Mouse (Mus musculus) heart, embryonic 15.5 days (tissue): ENCODE data around the gene Tubd1. TPM values are rescaled to one million over a fixed set of nuclear protein-coding genes. Genes with fewer than 3 reads are reported as not detected.

ENCODE experiments used
- ATAC-seq: fragments of 200-750 bp; cut with Nextera tagmentation; replicated peaks from 2 replicates; pipeline ENCODE4 v1.8.0; 2017; ENCODE audit warnings: low read depth, moderate TSS enrichment; ENCODE audit not compliant: insufficient number of reproducible peaks, insufficient read depth, low FRiP score
- H3K27ac ChIP-seq: fragments of 300-500 bp; sonication (generic); 2 replicates; pipeline ENCODE4 v1.5.1; 2015; ENCODE audit warnings: mild to moderate bottlenecking, inconsistent platforms
- H3K27me3 ChIP-seq: fragments of 300-500 bp; sonication (generic); 2 replicates; pipeline ENCODE4 v1.6.1; 2015; ENCODE audit warnings: inconsistent platforms
- H3K36me3 ChIP-seq: fragments of 300-500 bp; sonication (generic); 2 replicates; pipeline ENCODE4 v1.6.1; 2015; ENCODE audit warnings: mild to moderate bottlenecking, inconsistent platforms
- H3K4me1 ChIP-seq: fragments of 300-500 bp; sonication (generic); replicated peaks from 2 replicates; pipeline ENCODE4 v1.6.1; 2015; ENCODE audit warnings: inconsistent platforms
- H3K4me2 ChIP-seq: fragments of 300-500 bp; sonication (generic); 2 replicates; pipeline ENCODE4 v1.6.1; 2015; ENCODE audit warnings: inconsistent platforms, mild to moderate bottlenecking, moderate library complexity
- H3K4me3 ChIP-seq: fragments of 300-500 bp; sonication (generic); 2 replicates; pipeline ENCODE4 v1.5.1; 2015; ENCODE audit warnings: mild to moderate bottlenecking, inconsistent platforms
- H3K9ac ChIP-seq: fragments of 300-500 bp; sonication (generic); 2 replicates; pipeline ENCODE4 v1.6.1; 2015; ENCODE audit warnings: mild to moderate bottlenecking, inconsistent platforms
- H3K9me3 ChIP-seq: fragments of 300-500 bp; sonication (generic); replicated peaks from 2 replicates; pipeline ENCODE4 v1.6.1; 2016; ENCODE audit warnings: inconsistent platforms
- WGBS: fragments of 180-500 bp; shearing (Covaris S2); methylation state at CpG from one replicate; pipeline ENCODE4 v1.1.7; 2015; ENCODE audit warnings: mixed read lengths; 5-methylcytosine and 5-hydroxymethylcytosine counted together
- polyA plus RNA-seq: library from polyadenylated mRNA; unstranded; fragments of >200 nt; fragmentation: Nextera tagmentation; extraction: Ambion mirVana; gene quantifications from 2 replicates; pipeline ENCODE4 v1.2.1, GENCODE M21; 2015

Gene Tubd1
- polyA plus RNA-seq, 1 experiment from 2014 or later, result 11.7 TPM

DNA sequence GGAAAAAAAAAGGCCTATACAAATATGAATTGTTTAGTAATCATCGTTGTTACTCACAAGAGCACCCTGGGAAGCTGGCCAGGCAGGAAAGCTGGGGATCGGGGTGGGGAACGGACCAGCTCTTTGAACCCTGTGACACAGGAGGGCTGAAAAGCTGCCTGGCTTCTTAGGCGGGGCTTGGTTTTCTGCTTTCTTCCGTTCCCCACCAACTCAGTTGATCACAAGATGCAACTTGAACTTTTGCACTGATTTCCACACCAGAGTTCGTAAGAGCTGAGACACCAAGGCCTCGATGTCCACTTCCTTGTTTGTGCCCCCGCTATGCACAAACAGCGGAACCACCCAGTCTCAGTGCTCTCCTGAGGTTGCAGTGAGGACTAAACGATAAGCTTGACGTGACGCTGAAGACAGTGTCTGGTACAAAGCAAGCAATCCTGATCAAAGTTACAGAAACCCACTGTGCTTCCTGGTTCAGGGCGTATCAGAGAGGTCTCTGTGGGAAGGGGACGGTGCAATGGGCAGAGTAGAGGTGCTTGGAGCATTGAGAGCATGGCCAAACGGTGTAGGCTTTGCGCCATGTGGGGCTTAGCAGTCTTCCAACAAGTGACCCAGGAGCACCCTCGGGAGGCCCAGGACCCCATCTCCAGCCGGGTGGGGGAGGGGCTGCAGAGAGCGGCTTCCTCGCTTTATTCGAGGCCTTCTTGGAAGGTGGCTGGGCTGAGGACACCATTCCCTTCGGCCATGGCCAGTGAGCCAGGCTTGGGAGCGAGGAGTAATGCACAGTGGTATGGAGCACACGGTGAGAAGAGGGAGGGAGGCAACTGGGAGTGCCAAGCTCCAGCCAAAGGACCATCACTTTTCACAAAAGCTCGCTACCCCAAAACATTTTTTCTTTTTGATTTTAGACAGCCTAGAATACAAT, 34.3 kb downstream of the Tubd1 start:
- Histone ChIP-seq H3K4me2 (no peak overlapping the region), H3K4me3 (no peak overlapping the region), H3K36me3 (no peaks in the 10 kb centered on the region), H3K4me1 (peaks cover 51% of the 10 kb centered on the region), H3K27ac (peak overlapping the region; percentile 87), H3K9me3 (no peaks in the 10 kb centered on the region), H3K9ac (no peak overlapping the region), H3K27me3 (no peaks in the 10 kb centered on the region)
- ATAC-seq, result no peak
- WGBS, result 59% methylated on average over 25 of the region's 25 CpGs

- no peaks in the 10 kb centered on the region for H3K36me3 ChIP-seq
- no peak for ATAC-seq
- WGBS, result 75% methylated on average over 10 of the region's 10 CpGs
- H3K9me3 ChIP-seq, result no peaks in the 10 kb centered on the region
- no peaks in the 10 kb centered on the region for H3K27me3 ChIP-seq
- no peak overlapping the region for H3K4me2 ChIP-seq
- no peak overlapping the region for H3K4me3 ChIP-seq
- peaks cover 52% of the 10 kb centered on the region for H3K4me1 ChIP-seq
- H3K9ac ChIP-seq, result no peak overlapping the region
- peak overlapping the region; percentile 87; the same call in 1 of the 2 replicates for H3K27ac ChIP-seq
Observed at GRCm38 (mm10) chr11:86579731-86580318, 35.0 kb downstream of the Tubd1 start.

DNA sequence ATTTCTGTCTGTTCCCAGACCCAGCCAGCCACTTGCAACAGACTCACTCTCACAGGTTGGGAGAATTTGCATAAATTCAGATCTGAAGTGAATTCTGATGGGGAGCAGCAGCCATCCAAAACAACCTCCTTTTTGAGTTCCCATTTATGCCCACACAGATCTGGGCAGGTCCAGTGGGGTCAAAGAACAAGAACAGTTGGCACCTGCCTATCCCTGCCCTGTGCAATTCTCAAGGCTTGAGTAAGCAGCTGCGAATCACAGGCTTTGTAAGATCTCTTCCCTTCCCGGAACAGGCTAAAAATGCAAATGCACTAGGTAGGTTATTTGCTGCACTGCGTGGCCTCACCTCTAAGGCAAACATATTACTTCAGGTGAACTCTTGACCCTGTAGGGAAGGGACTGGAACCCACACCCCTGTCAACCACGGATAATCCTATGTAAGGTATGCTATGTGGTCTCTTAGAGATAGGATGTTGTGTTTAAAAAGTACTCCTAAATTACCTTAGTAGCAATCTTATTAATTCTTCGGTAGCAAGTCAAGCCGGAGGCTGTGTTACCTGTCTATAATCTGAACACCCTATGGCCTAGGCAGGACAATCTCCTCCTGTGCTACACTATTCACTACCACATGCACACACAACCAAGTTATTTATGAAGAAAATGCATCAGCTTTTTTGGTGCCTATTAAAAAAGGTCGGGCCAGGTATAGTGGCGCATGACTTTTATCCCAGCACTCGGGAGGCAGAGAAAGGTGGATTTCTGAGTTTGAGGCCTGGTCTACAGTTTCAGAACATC, 35.7 kb downstream of the Tubd1 start:
- peak overlapping the region; percentile 58 for H3K4me2 ChIP-seq
- H3K9ac ChIP-seq, result no peak overlapping the region
- H3K9me3 ChIP-seq, result no peaks in the 10 kb centered on the region
- H3K4me3 ChIP-seq, result no peak overlapping the region
- H3K27ac ChIP-seq, result peak overlapping the region; percentile 87
- no peaks in the 10 kb centered on the region for H3K27me3 ChIP-seq
- WGBS, result 83% methylated on average over 9 of the region's 9 CpGs
- H3K4me1 ChIP-seq, result peaks cover 58% of the 10 kb centered on the region
- H3K36me3 ChIP-seq, result no peaks in the 10 kb centered on the region
- no peak for ATAC-seq

GRCm38 (mm10) chr11:86581250-86581753, 36.5 kb downstream of the Tubd1 start:
- WGBS, result 15% methylated on average over 11 of the region's 11 CpGs
- Histone ChIP-seq H3K9ac (peak overlapping the region; percentile 45; the same call in 1 of the 2 replicates), H3K4me2 (peak overlapping the region; percentile 58), H3K27ac (peak overlapping the region; percentile 87), H3K27me3 (no peaks in the 10 kb centered on the region), H3K9me3 (no peaks in the 10 kb centered on the region), H3K4me3 (peak overlapping the region; percentile 31; the same call in 1 of the 2 replicates), H3K4me1 (peaks cover 58% of the 10 kb centered on the region), H3K36me3 (no peaks in the 10 kb centered on the region)
- ATAC-seq, result no peak

GRCm38 (mm10) chr11:86581943-86582542, 37.3 kb downstream of the Tubd1 start:
- Histone ChIP-seq H3K27me3 (no peaks in the 10 kb centered on the region), H3K4me1 (peaks cover 55% of the 10 kb centered on the region), H3K36me3 (no peaks in the 10 kb centered on the region), H3K27ac (peak overlapping the region; percentile 87), H3K4me2 (peak overlapping the region; percentile 58), H3K4me3 (0 out of 2 replicates have a peak overlapping the region, but pooled peaks have one; percentile 31), H3K9me3 (no peaks in the 10 kb centered on the region), H3K9ac (no peak overlapping the region)
- WGBS, result 74% methylated on average over 12 of the region's 12 CpGs
- ATAC-seq, result no peak

GRCm38 (mm10) chr11:86582543-86583260, 37.9 kb downstream of the Tubd1 start:
- Histone ChIP-seq H3K4me3 (no peak overlapping the region), H3K4me2 (0 out of 2 replicates have a peak overlapping the region, but pooled peaks have one; percentile 1), H3K27ac (peak overlapping the region; percentile 87), H3K9ac (no peak overlapping the region), H3K36me3 (no peaks in the 10 kb centered on the region), H3K27me3 (no peaks in the 10 kb centered on the region), H3K9me3 (no peaks in the 10 kb centered on the region), H3K4me1 (peaks cover 52% of the 10 kb centered on the region)
- 83% methylated on average over 7 of the region's 7 CpGs for WGBS
- no peak for ATAC-seq

GRCm38 (mm10) chr11:86583313-86583825, 38.6 kb downstream of the Tubd1 start:
- Histone ChIP-seq H3K4me2 (peak overlapping the region; percentile 73; the same call in 1 of the 2 replicates), H3K9me3 (no peaks in the 10 kb centered on the region), H3K36me3 (no peaks in the 10 kb centered on the region), H3K4me1 (peaks cover 57% of the 10 kb centered on the region), H3K9ac (no peak overlapping the region), H3K27ac (peak overlapping the region; percentile 87; the same call in 1 of the 2 replicates), H3K4me3 (no peak overlapping the region), H3K27me3 (no peaks in the 10 kb centered on the region)
- no peak for ATAC-seq
- 82% methylated on average over 3 of the region's 3 CpGs for WGBS

DNA sequence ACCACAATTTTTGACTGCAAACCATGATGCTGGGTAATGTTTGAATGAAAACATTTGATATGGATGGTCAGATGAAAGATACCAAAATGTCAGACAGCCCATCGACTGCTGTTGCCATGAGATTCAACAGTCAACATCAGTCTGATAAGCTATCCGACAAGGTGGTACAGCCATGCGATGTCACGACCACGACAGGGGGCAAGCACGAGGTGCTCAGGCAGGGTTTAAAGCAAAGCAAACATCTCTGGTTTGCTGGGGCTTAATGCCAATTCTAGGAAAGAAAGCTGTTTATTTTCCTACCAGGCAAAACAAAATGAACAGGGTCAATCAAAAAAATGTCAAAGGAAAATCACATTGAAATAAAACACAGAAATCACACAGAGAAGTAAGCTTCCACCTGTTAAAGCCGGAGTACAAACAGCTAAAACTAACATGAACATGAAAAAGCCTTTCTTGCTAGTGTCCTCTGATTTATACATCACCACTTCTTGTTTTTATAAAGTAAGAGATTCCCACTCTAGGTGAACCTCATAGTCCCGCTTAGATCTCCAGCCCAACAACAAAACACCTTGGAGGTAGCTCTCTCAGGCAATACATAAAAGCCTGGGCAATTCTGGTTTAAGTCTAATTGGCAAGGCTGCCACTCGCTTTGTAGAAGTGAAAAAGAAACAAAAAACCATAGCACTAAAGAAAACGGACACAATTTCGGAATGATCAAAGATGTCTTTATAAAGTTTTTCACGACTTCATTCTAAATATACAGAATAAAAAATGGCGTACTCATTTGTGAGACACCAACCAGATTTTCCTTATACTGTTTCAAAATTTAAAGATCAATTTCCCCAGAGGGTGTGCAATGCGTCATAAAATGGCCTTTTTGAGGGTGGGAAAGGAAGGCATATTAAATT, 39.5 kb downstream of the Tubd1 start:
- peak overlapping the region; percentile 71 for H3K4me3 ChIP-seq
- 0 out of 2 replicates have a peak overlapping the region, but pooled peaks have one; percentile 93 for H3K27ac ChIP-seq
- peak overlapping the region; percentile 73 for H3K4me2 ChIP-seq
- no peak for ATAC-seq
- H3K9me3 ChIP-seq, result no peaks in the 10 kb centered on the region
- H3K36me3 ChIP-seq, result no peaks in the 10 kb centered on the region
- 0 out of 2 replicates have a peak overlapping the region, but pooled peaks have one; percentile 60 for H3K9ac ChIP-seq
- no peaks in the 10 kb centered on the region for H3K27me3 ChIP-seq
- H3K4me1 ChIP-seq, result peaks cover 49% of the 10 kb centered on the region
- 62% methylated on average over 14 of the region's 14 CpGs for WGBS

DNA sequence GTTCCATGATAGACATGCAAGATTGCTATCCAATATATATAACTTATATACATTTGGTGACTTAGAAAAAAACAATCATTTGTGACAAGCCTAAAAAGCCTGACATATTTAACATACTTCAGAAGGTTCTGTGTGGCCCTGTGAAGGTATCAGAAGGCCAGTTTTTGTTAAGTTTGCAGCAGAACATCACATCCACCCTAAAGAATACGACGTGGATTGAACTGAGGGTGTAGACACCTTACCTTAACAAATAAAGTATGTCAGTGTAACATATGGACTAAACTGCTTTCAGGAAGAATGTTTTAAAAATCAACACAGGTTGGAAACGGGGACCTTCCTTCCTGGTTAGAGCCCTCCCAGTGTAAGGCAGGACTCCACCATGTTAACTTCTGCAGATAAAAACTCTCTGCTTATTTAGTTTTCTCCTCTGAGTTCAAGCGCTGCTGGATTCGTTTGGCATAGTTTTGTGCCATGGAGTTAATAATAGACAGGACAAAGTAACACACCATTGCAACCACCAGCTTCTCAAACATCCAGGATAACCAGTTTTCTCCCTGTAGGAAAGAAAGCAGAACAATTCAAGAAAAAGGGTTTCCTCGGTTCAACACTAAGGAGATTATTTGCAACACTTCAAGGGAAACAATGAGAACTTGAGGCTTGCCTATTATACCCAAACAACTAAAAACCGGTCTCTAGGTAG, 40.3 kb downstream of the Tubd1 start:
- no peaks in the 10 kb centered on the region for H3K27me3 ChIP-seq
- H3K4me3 ChIP-seq, result peak overlapping the region; percentile 71
- H3K9me3 ChIP-seq, result no peaks in the 10 kb centered on the region
- H3K36me3 ChIP-seq, result no peaks in the 10 kb centered on the region
- peak overlapping the region; percentile 73 for H3K4me2 ChIP-seq
- H3K4me1 ChIP-seq, result peaks cover 41% of the 10 kb centered on the region
- WGBS, result 35% methylated on average over 7 of the region's 7 CpGs
- peak overlapping the region; percentile 93 for H3K27ac ChIP-seq
- H3K9ac ChIP-seq, result peak overlapping the region; percentile 60
- ATAC-seq, result no peak
